Mouse (Mus musculus) lung, adult 2 months (tissue): ENCODE data around the gene BC017158.

Experiments
- CTCF ChIP-seq: fragments of 200-500 bp; IDR thresholded peaks from 2 replicates; pipeline ENCODE4 v1.5.1; 2011; ENCODE audit warnings: mild to moderate bottlenecking, low read length, control low read depth; ENCODE audit not compliant: insufficient read depth
- POLR2A ChIP-seq: fragments of 200-500 bp; IDR thresholded peaks from 2 replicates; pipeline ENCODE4 v1.6.1; 2011; ENCODE audit warnings: low read depth, mild to moderate bottlenecking, control low read depth, low read length, borderline replicate concordance; ENCODE audit errors: extremely low read depth

DNA sequence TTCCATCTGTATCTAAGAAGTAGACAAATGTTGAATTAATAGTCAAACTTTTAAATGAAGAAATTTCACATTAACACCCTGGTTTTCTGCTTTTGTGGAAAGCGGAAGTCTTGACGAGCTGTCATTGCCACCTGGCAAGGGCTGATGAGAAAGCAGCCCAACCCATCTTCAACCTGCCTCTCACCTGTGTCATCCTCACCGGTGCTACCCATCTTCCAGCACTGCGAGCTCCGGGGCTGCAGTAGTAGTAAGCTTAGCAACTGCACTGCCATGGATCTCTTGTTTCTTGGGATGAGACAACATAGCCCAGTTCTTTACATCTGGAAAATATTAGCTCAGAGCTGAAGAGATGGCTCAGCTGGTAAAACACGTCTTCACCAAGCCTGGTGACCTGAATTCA, 47.7 kb upstream of the BC017158 start:
- no peak for TF ChIP-seq CTCF
- TF ChIP-seq POLR2A: no peak
